Mouse (Mus musculus): ENCODE measurements around the gene Cep63.

DNA sequence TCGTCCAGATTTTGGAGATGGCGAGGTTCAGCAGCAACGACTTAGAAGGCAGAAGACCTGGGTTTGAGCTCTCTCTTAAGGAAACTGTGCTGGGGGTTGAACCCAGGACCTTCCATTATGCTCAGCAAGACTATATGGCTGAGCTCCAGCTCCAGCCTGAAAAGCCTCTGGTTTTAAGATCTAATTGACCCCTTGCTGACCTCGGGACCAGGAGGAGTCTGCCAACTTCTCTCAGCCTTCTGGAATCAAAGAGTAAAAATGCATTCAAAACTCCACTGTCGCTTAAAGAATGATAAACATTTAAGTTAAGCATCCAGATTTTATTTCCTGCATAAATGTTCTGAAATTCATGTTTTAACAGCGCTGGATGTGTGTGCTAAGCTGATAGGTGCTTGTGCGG is 12.6 kb upstream of the Cep63 start:
- TF ChIP-seq CTCF (IDR thresholded peaks at IDR 0.05; ENCODE audit: extremely low read depth, insufficient read depth, insufficient read length, insufficient replicate concordance) (no peak), POLR2A (IDR thresholded peaks at IDR 0.05; ENCODE audit: low read depth, low read length) (no peak)

Measured in spleen, adult 2 months (tissue).